Mouse (Mus musculus) heart, adult 2 months (tissue): ENCODE measurements around the gene Lrrc7.

Experiments used
- CTCF ChIP-seq: fragments of 200-600 bp; IDR thresholded peaks from 2 replicates; pipeline ENCODE4 v1.8.1; 2022; ENCODE audit warnings: antibody characterized with exemption, mild to moderate bottlenecking, moderate library complexity
- POLR2A ChIP-seq: fragments of 200-500 bp; IDR thresholded peaks from 2 replicates; pipeline ENCODE4 v1.6.1; 2011; ENCODE audit warnings: mild to moderate bottlenecking, low read depth, low read length, control low read depth; ENCODE audit not compliant: insufficient read depth

DNA sequence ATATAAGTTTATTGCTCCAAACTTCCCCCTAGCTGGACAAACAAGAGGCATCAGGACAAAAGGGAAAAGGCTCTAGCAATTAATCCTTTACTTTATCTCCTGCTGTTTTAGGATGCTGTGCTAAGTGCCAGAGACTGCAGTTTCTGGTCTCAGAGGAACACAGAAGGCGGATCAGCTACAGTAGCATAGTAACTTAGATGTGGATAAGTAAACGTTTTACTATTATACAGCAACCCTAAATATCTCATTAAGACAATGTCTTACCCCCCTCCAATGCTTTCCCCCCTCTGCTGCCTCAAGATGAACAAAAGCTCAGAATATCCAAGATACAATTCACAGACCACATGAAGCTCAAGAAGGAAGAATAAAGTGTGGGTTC is 174.0 kb downstream of the Lrrc7 start:
- TF ChIP-seq POLR2A (no peak), CTCF (no peak)
